Mouse (Mus musculus) layer of hippocampus, adult 2 months (tissue): ENCODE results near the gene Maff. TPM values are rescaled to one million over a fixed set of nuclear protein-coding genes. Genes with fewer than 3 reads are reported as not detected.

ENCODE experiments used
- DNase-seq, 2 experiments: peaks; one replicate each; pipeline ENCODE4 v3.0.0; 2022; ENCODE audit warnings: low spot score in 2 of 2
- H3K27ac ChIP-seq: fragments of 200-600 bp; 2 replicates; pipeline ENCODE4 v1.8.1; 2022
- H3K4me3 ChIP-seq: fragments of 200-600 bp; 2 replicates; pipeline ENCODE4 v1.8.1; 2022; ENCODE audit warnings: mild to moderate bottlenecking
- CTCF ChIP-seq: fragments of 200-600 bp; conservative IDR thresholded peaks from 2 replicates; pipeline ENCODE4 v1.8.1; 2022; ENCODE audit warnings: antibody characterized with exemption, mild to moderate bottlenecking, moderate library complexity
- long read RNA-seq, 2 experiments: library from polyadenylated mRNA; stranded (forward); transcript quantifications; one replicate each; pipeline ENCODE4 v2.0.0; 2021; ENCODE audit warnings: borderline mapping rate in 2 of 2
- total RNA-seq, 2 experiments: library from RNA; stranded (reverse); gene quantifications; 2 replicates each; pipeline ENCODE4 v1.2.3; 2021

Gene Maff
- 1 to 10 TPM in 1 of 2 experiments, under 1 TPM in 1; 0.87 to 1.8 TPM for total RNA-seq
- long read RNA-seq, experiment 1 = 0 reads
- long read RNA-seq, experiment 2 = 0 reads

GRCm38 (mm10) chr15:79346051-79346793 lies at the start of gene Maff:
Maff (plus strand) TSS chr15:79346621.
- 0 out of 2 replicates have a peak, but pooled peaks have one; percentile 7 for TF ChIP-seq CTCF
- Histone ChIP-seq H3K27ac (peak within 1 kb of the TSS; percentile 60; the same call in 1 of the 2 replicates), H3K4me3 (peak within 1 kb of the TSS; percentile 71)
- no peak for DNase-seq

GRCm38 (mm10) chr15:79298553-79298952 lies 47.9 kb upstream of the Maff start:
- H3K4me3 ChIP-seq = no peak overlapping the region
- no peak for TF ChIP-seq CTCF
- H3K27ac ChIP-seq = no peak overlapping the region
- DNase-seq = no peak

GRCm38 (mm10) chr15:79299563-79300155 lies 46.8 kb upstream of the Maff start:
- Histone ChIP-seq H3K4me3 (no peak overlapping the region), H3K27ac (no peak overlapping the region)
- no peak for TF ChIP-seq CTCF
- DNase-seq = no peak

GRCm38 (mm10) chr15:79303725-79304124 lies 42.7 kb upstream of the Maff start:
- peak; percentile 60 for TF ChIP-seq CTCF
- no peak for DNase-seq

GRCm38 (mm10) chr15:79304832-79305231 lies 41.6 kb upstream of the Maff start:
- no peak for TF ChIP-seq CTCF
- H3K27ac ChIP-seq = no peak overlapping the region
- DNase-seq = no peak
- H3K4me3 ChIP-seq = no peak overlapping the region

More at GRCm38 (mm10) chr15:79303725-79304124, 42.7 kb upstream of the Maff start:
- H3K4me3 ChIP-seq = no peak overlapping the region
- no peak overlapping the region for H3K27ac ChIP-seq

- Histone ChIP-seq H3K4me3 (no peak overlapping the region), H3K27ac (no peak overlapping the region)
- TF ChIP-seq CTCF = no peak
- DNase-seq = no peak
Measured at GRCm38 (mm10) chr15:79306043-79306637, 40.3 kb upstream of the Maff start.

- DNase-seq = no peak
- Histone ChIP-seq H3K4me3 (no peak overlapping the region), H3K27ac (no peak overlapping the region)
- no peak for TF ChIP-seq CTCF
Measured at GRCm38 (mm10) chr15:79307861-79308260, 38.6 kb upstream of the Maff start.

- H3K4me3 ChIP-seq = no peak overlapping the region
- H3K27ac ChIP-seq = no peak overlapping the region
Measured at GRCm38 (mm10) chr15:79313848-79314369, 32.5 kb upstream of the Maff start.

GRCm38 (mm10) chr15:79321733-79322190 lies 24.7 kb upstream of the Maff start:
- TF ChIP-seq CTCF = no peak
- Histone ChIP-seq H3K4me3 (no peak overlapping the region), H3K27ac (no peak overlapping the region)
- DNase-seq = no peak

More at GRCm38 (mm10) chr15:79313848-79314369, 32.5 kb upstream of the Maff start:
- TF ChIP-seq CTCF = no peak
- DNase-seq = no peak

GRCm38 (mm10) chr15:79322281-79322990 lies 24.0 kb upstream of the Maff start:
- no peak overlapping the region for H3K27ac ChIP-seq
- no peak overlapping the region for H3K4me3 ChIP-seq
- no peak for DNase-seq
- TF ChIP-seq CTCF = no peak

GRCm38 (mm10) chr15:79322991-79323790 lies 23.2 kb upstream of the Maff start:
- Histone ChIP-seq H3K27ac (peak overlapping the region; percentile 52; the same call in 1 of the 2 replicates), H3K4me3 (no peak overlapping the region)
- TF ChIP-seq CTCF = no peak
- no peak for DNase-seq

GRCm38 (mm10) chr15:79323791-79324155 lies 22.6 kb upstream of the Maff start:
- no peak for DNase-seq
- no peak overlapping the region for H3K4me3 ChIP-seq
- no peak for TF ChIP-seq CTCF
- H3K27ac ChIP-seq = peak overlapping the region; percentile 52; the same call in 1 of the 2 replicates
